Mouse (Mus musculus): Measurements from ENCODE around the gene Cd55.
"Not testable (repeated sequence)": the region's sequence is repeated elsewhere in the genome, so short reads cannot be mapped to it uniquely, and the experiment has no call there.

Cd55 gene

DNA sequence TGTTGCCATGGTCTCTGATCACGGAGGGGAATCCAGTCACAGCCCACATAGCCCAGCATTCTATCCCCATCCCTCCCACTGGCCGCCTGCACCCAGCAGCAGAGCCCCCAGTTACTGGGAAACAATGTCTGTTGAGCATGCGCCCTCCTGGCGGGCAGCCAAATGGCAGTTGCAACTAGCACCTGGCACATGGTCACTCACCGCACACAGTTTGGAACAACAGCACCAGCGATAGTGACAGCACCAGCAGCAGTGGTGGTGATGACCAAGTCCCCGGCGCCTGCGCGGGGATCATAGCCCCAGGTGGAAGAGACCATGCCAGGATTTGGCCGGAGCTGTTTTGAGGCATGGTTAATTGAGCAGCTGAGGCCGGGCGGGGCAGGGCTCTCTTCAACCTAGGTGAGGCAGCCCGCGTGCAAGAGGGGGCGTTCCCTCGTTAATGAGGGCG, 39.9 kb downstream of the Cd55 start, which contains the start of gene Cd55b:
TSS of gene Cd55b (minus strand) at position 346 of the 448 bp plus-strand sequence.
- peak; percentile 28 for DNase-seq (ENCODE audit: low read depth, low spot score)

GRCm38 (mm10) chr1:130422033-130422432, 40.5 kb downstream of the Cd55 start:
- DNase-seq (ENCODE audit: low read depth, low spot score): not testable (repeated sequence)

- peak; percentile 16 for DNase-seq (ENCODE audit: low read depth, low spot score)
These were observed 65.4 kb downstream of the Cd55 start for GRCm38 (mm10) chr1:130397109-130397508.
